Mouse (Mus musculus) embryo, embryonic 10.5 days (tissue): Measurements from ENCODE around the gene Lemd1.
A peak's percentile ranks its signal among the peaks of the same experiment; 100 is the strongest.

Experiments used
- DNase-seq: peaks from one replicate; pipeline ENCODE4 v3.0.0-alpha.2; 2015; ENCODE audit warnings: low spot score

The Lemd1 gene

DNA sequence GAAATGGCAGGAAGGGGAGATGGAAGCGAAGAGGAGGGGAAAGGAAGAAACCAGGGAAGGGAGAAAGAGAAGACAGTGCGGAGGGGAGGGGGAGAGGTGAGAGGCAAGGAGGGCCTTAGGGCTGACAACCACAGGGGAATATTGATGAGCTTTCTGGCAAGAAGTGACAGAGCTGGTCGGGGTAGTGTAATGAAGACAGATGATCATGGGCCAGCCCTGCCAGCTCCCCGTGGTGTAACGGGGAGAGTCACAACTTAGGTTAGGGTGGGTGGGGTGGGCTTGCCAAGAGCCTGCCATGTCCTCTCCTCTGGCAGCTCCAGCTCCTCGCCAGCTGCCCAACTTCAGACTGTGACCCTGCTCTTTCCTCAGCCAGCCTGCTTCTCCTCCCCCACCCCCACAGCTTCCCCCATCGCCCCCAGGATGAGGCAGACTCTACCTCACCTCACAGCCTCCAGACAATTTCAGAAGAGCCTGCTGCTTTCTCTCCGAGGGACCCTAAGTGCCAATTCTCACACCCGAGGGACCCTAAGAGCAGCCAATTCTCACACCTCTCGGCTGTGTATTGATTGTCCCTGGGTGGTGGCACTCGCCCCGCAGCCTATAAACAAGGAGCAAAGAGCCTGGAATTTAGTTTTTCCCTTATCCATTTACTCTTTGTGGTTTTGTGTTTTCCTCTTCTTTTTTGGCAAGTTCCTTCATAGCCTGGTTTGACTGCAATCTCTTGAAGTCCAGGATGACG is 26.3 kb upstream of the Lemd1 start:
- no peak for DNase-seq

DNA sequence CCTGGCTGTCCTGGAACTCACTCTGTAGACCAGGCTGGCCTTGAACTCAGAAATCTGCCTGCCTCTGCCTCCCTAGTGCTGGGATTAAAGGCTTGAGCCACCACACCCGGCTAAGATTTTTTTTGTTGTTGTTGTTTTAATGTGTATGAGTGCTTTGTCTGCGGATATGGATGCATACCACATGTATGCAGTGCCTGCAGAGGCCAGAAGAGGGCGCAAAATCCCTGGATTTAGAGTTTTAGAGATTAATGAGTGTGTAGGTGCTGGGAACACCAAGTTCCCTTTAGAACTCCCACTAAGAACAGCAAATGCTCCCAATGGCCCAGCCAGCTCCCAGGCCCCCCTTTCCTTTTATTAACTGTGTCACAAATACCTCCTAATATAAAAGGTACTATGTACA is 25.4 kb upstream of the Lemd1 start:
- peak; percentile 46 for DNase-seq

- DNase-seq: peak; percentile 57
Observed at GRCm38 (mm10) chr1:132168115-132168767, 23.0 kb upstream of the Lemd1 start.

DNA sequence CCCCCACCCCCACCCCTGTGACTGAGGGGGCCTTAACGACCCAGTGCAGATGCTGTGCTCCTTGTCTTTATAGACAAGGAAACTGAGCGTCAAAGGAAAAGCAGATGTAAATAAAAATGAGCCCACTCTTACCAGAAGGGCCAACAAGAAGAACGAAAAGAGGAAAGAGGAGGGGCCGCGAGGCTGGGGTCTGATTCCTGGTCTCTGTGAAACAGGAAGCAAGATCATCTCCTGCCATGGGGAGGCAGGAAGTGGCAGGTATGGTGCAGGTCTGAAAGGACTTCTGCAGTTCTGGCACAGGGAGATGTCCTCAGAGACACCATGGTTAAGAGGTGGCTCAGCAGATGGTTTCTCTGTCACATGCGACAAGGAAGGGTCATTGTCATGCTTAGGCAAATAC is 20.5 kb upstream of the Lemd1 start:
- DNase-seq: no peak

DNA sequence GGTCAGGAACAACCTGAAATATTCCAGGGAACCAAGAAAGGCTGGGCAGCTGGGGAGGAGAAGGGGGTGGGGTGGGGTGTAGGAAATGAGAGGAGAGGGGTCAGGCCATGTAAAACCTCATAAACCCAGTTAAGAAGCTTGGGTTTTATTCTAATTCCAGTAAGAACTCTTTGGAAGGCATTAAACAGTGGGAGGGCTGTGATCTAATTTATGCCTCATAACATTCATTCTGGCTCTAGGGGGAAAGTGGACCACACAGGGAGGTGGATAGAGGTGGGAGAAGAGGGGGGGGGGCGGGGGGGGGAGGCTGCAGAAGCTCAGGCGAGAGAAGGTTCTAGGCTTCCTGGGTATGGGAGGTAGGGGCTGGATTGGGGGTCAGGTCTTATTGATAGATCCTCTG is 19.6 kb upstream of the Lemd1 start:
- no peak for DNase-seq

- DNase-seq: no peak
Observed at GRCm38 (mm10) chr1:132186303-132186702, 4.9 kb upstream of the Lemd1 start.

DNA sequence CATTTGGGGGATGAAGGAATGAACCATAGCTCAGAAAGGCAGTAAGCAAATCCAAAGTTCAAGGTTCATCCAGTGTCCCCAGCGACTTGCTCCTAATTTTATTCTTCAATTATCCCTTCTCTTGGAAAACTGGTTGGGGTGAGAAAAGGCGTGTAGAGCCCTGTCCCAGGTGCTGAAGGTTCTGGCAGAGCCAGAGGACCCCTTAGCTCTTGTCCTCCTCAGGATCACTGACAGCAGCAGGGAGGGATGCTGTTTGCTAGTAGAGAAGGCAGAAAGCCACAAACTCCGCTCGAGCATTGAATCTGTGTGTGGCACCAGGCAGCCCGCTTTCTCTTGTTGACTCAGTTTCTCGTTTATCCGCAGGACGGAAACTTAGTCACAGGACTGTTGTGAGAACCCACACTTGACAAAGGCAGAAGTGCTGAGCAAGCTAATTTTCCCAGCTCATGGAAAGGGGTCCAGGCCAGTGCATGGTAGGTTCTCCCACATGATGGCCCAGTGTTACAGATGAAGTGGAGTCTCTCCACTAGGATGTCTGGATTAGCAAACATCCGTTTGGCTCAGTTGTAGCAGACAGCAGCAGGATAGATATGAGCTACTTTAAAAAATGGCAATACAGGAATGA is 2.7 kb upstream of the Lemd1 start:
- DNase-seq: peak; percentile 61

DNA sequence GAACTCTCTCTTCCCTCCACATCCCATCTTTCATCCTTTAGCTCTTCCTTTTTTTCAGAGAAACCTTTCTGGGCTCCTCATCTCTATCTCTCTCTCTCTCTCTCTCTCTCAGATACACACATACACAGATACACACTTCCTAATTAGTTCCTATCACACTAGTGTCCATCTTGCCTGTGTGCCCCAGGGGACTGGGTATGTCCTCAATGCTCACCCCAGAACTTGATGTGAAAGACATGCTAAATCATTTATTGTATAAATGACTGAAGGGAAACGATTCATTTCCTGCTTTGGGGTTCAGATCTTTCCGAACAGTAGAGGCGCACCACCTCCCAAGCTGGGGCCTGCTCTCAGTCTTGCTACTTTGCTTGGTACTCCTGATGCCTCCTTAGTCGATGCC is 2.0 kb upstream of the Lemd1 start:
- no peak for DNase-seq

DNA sequence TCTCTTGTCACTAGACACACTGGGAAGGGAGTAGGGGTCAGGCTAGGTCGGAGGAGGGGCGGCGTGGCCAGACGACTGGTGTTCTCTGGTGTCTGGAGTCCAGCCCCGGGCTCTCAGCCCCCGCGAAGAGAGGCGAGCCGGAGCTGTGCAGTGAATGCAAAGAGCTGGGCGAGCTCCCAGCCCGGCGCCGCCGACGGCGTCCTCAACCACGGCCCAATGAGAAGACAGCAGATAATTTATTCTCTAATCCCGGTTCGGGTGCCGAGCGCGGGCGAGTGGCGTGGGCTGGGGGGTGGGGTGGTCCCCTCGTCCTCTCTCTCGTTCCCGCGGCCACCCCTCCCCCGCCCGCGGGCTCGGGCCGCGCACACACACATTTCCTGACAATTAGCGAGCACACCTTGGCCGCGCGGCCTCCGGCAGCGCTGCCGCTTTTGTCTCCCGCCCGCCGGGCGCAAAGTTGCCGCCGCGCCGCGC is 1.2 kb upstream of the Lemd1 start:
- DNase-seq: peak; percentile 86

DNA sequence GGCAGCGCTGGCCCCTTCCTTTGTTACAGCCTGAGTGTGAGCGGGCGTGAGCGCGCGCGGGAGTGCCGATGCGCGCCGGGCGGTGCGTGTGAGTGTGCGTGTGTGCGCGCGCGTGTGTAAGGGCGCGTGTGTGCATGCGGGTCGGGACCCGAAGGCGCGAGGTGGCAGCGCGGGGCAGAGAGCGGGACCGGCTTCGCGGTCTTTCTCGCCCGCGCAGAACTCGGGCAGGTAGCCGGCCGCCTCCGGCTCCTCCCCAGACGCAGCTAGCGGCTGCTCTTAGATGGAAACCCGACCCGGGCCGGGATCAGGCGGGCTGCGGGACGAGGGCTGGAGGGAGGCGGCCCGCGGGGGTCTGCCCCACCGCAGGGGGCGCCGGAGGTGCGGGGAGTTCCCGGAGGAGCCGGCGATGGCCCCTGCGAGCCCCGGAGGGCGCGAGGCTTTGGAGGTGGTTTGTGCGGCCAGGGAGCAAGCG is 574 bp upstream of the Lemd1 start:
- DNase-seq: peak; percentile 58

DNA sequence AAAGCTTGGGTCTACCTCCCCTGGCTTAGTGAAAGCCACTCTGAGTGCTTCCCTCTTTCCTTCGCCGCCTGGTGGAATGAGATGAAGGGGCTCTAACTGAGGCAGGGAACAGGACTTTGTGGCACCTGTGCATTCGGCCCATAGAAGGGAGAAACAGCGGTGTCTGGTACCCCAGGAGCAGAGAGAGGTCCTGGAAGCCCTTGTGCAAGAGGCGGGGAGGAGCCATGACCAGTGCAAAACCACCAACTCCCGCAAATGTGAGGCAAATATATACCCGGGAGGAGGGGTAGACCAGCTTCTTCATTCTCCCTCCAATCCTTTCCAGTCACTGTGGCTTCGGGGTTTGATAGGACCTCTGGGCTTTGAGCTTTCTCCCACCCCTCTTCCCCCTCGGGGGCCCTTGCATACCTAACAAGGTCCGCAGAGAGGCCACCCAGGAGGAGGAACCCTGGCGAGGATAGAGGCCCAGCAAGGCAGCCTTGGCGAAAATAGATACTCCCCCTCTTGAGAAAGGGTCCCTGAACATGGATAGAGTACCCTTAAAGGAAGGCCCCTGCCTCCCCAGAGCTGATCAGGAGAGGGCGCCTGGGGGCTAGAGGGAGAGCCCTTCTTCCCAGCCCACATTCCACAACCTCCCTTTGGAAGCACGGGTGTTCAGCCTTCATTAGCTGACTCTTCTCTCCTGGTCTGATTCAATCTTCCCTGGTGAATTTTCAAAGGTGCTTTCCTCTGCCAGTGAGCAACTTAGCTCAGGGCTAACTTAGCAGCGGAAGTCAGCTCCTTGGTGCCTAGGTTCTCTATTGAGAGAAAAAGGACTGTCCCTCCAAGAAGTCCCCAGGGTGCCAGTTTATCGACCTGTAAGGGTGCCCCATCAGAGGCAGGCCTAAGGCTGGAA is 802 bp downstream of the Lemd1 start:
- peak; percentile 75 for DNase-seq

DNA sequence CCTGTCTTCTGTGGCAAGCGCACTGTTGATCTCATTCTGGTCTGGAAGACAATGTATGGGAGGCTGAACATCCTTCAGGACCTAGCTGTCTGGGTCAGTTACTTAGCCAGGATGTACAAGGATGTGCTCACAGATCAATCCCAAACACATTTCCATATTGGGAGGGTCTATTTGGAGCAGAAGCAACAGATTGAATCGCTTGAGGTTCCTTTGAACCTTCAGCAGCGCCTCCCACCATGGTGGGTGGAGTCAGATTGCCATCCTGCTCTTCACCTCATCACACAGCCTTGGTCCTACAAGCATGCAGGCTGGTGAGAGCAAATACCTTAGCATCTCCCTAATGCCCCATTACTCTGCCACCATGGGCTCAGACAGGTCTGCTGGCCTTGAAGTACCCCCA is 2.6 kb downstream of the Lemd1 start:
- peak; percentile 0 for DNase-seq

GRCm38 (mm10) chr1:132194624-132195023 is 3.4 kb downstream of the Lemd1 start:
- DNase-seq: peak; percentile 5

- peak; percentile 16 for DNase-seq
Observed at GRCm38 (mm10) chr1:132195100-132195499, 3.9 kb downstream of the Lemd1 start.

- DNase-seq: peak; percentile 8
Observed at GRCm38 (mm10) chr1:132195681-132196080, 4.5 kb downstream of the Lemd1 start.

DNA sequence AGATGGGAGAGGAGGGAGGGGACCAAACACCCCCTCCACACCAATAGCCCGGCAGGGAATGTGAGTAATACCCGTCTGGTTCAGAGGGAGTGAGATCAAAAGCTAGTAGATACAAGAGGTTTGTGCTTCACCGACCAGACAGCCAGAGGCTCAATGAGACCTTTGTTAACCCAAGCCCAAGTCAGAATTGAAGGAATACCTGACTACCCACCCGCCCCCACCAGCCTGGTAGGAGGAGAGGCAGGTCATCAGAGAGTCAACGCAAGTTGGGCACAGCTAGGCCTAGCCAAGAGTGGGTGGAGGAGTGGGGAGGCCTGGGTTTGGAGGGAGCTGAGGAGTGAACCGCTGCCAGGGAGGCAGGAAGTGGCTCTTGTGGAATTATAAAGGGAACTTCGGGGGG is 5.1 kb downstream of the Lemd1 start:
- peak; percentile 17 for DNase-seq

GRCm38 (mm10) chr1:132197666-132198065 is 6.4 kb downstream of the Lemd1 start:
- DNase-seq: peak; percentile 63

GRCm38 (mm10) chr1:132198401-132199071 is 7.3 kb downstream of the Lemd1 start:
- no peak for DNase-seq

DNA sequence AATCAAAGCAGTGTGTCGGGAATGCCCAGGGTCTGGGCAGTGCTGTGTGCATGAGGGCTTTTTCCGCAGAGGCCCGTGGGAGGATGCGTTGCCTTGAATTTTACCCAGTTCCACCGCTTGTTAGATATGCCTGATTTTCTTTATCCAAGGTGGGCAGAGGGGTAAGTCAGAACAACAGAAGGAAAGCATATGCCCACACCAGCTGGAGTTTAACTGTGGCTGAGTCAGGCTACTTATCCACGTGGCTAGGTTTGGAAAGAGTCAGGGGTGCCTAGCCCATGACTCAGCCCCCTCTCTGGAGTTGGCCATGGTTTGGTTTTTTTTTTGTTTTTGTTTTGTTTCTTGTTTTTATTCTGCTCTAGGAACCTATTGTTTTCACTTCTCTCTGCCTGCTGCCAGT is 8.0 kb downstream of the Lemd1 start:
- DNase-seq: peak; percentile 3

- DNase-seq: peak; percentile 21
Observed at GRCm38 (mm10) chr1:132199934-132200333, 8.7 kb downstream of the Lemd1 start.
